In genomic region chr19:46309651-46310305, GRCm38 (mm10) we compare ENCODE assay signal across 11 mouse cellular contexts. TPM values are rescaled to one million over a fixed set of nuclear protein-coding genes. Genes with fewer than 3 reads are reported as not detected.
DNase-seq lines count a peak whose midpoint lies in the region; ATAC-seq and TF ChIP-seq lines count a peak whose summit lies in the region.
"Had no signal": no experiment of that assay in that cellular context is flagged by ENCODE, and none has a peak within 500 bp of the region (broad histone marks: within the 10 kb centered on the region; RNA-seq: fewer than 3 reads in every experiment).

No protein-coding gene starts in this region.

- no peak overlapping the region for H3K9ac ChIP-seq in heart, embryonic 11.5 days (ENCODE audit: low read depth, low read length)
- no peak overlapping the region for H3K9ac ChIP-seq in midbrain, embryonic 13.5 days (replicated peaks)
- no peak overlapping the region for H3K9ac ChIP-seq in midbrain, embryonic 15.5 days

- H3K27me3 ChIP-seq in heart, embryonic 11.5 days (ENCODE audit: control insufficient read depth, insufficient read depth, low read length), result peaks cover 55% of the 10 kb centered on the region
- peaks cover 69% of the 10 kb centered on the region for H3K27me3 ChIP-seq in midbrain, embryonic 13.5 days
- H3K27me3 ChIP-seq in midbrain, embryonic 15.5 days (replicated peaks), result peaks cover 41% of the 10 kb centered on the region
- no peaks in the 10 kb centered on the region for H3K27me3 ChIP-seq in G1E (ENCODE audit: insufficient read depth, low read length)
- H3K27me3 ChIP-seq: CH12.LX had no signal

- H3K4me3 ChIP-seq in heart, embryonic 11.5 days (ENCODE audit: low read depth, low read length), result no peak overlapping the region
- H3K4me3 ChIP-seq in midbrain, embryonic 13.5 days (replicated peaks), result no peak overlapping the region
- H3K4me3 ChIP-seq in midbrain, embryonic 15.5 days, result no peak overlapping the region
- H3K4me3 ChIP-seq in G1E (ENCODE audit: low read depth, low read length), result peak overlapping the region; percentile 44; the same call in 1 of the 2 replicates

- H3K27ac ChIP-seq in heart, embryonic 11.5 days (ENCODE audit: low read depth, low read length), result no peak overlapping the region
- H3K27ac ChIP-seq in midbrain, embryonic 13.5 days, result no peak overlapping the region
- H3K27ac ChIP-seq in midbrain, embryonic 15.5 days, result no peak overlapping the region
- H3K27ac ChIP-seq: heart, embryonic 13.5 days; liver, embryonic 14.5 days had no signal

- H3K36me3 ChIP-seq in heart, embryonic 11.5 days (ENCODE audit: control insufficient read depth, insufficient read depth, low read length), result peaks cover 5% of the 10 kb centered on the region; the same call in 1 of the 2 replicates
- H3K36me3 ChIP-seq in midbrain, embryonic 13.5 days, result peaks cover 41% of the 10 kb centered on the region
- H3K36me3 ChIP-seq in midbrain, embryonic 15.5 days (replicated peaks), result peaks cover 10% of the 10 kb centered on the region
- H3K36me3 ChIP-seq in G1E (replicated peaks), result peaks cover 75% of the 10 kb centered on the region

- 73% methylated on average over 21 of the region's 21 CpGs for WGBS in heart, embryonic 11.5 days (ENCODE audit: insufficient replicate concordance)
- WGBS in midbrain, embryonic 13.5 days, result 81% methylated on average over 21 of the region's 21 CpGs
- WGBS in midbrain, embryonic 15.5 days, result 82% methylated on average over 21 of the region's 21 CpGs

- H3K4me1 ChIP-seq in heart, embryonic 11.5 days (ENCODE audit: control insufficient read depth, insufficient read depth, low read length), result peaks cover 28% of the 10 kb centered on the region
- H3K4me1 ChIP-seq in midbrain, embryonic 13.5 days (replicated peaks), result peaks cover 25% of the 10 kb centered on the region
- H3K4me1 ChIP-seq in midbrain, embryonic 15.5 days, result peaks cover 28% of the 10 kb centered on the region
- peaks cover 71% of the 10 kb centered on the region for H3K4me1 ChIP-seq in G1E (ENCODE audit: insufficient read depth, low read depth, low read length)

- TF ChIP-seq CTCF in G1E (IDR thresholded peaks at IDR 0.05; ENCODE audit: low read depth, low read length), result no peak

- no peak for ATAC-seq in heart, embryonic 11.5 days (replicated peaks; ENCODE audit: insufficient number of reproducible peaks, low FRiP score, low TSS enrichment)
- no peak for ATAC-seq in midbrain, embryonic 13.5 days
- no peak; the same call in 1 of the 2 replicates for ATAC-seq in midbrain, embryonic 15.5 days (replicated peaks)
- ATAC-seq in G1E (ENCODE audit: extremely low read depth, insufficient number of reproducible peaks, low FRiP score, poor library complexity, severe bottlenecking), result no peak

- DNase-seq in heart, adult 11 months, result peak; percentile 91
- DNase-seq in G1E (ENCODE audit: low spot score), result no peak
- DNase-seq in cerebellum, postnatal 25 days, result peak; percentile 23 to 33
- DNase-seq in embryo, embryonic 9.5 days (ENCODE audit: extremely low spot score), result no peak
- DNase-seq in adipocyte (ENCODE audit: low spot score), result no peak

- H3K9me3 ChIP-seq in heart, embryonic 11.5 days (replicated peaks; ENCODE audit: control insufficient read depth, low read length), result no peaks in the 10 kb centered on the region
- H3K9me3 ChIP-seq in midbrain, embryonic 13.5 days, result no peaks in the 10 kb centered on the region
- H3K9me3 ChIP-seq in midbrain, embryonic 15.5 days, result no peaks in the 10 kb centered on the region
- H3K9me3 ChIP-seq in G1E (replicated peaks), result no peaks in the 10 kb centered on the region
- H3K9me3 ChIP-seq: heart, embryonic 13.5 days had no signal

- H3K4me2 ChIP-seq in heart, embryonic 11.5 days, result no peak overlapping the region
- peak overlapping the region; percentile 80; the same call in 1 of the 2 replicates for H3K4me2 ChIP-seq in midbrain, embryonic 13.5 days (replicated peaks)
- H3K4me2 ChIP-seq in midbrain, embryonic 15.5 days, result no peak overlapping the region

RNA-seq across cellular contexts. Expression of gene Nfkb2, which starts 5.7 kb away (rescaled TPM):
- polyA plus RNA-seq in heart, embryonic 11.5 days (2014; fragmentation: Nextera tagmentation; extraction: Ambion mirVana), result 6.8 and 7.3 TPM in 2 replicates
- 1.8 and 2.3 TPM in 2 replicates for polyA plus RNA-seq in midbrain, embryonic 13.5 days (2015; fragmentation: Nextera tagmentation; extraction: Ambion mirVana)
- polyA plus RNA-seq in midbrain, embryonic 15.5 days (2015; fragmentation: Nextera tagmentation; extraction: Ambion mirVana), result 2.3 and 2.7 TPM in 2 replicates
- total RNA-seq in G1E (2014; fragmentation: Nextera tagmentation) (11.3 and 12.6 TPM in 2 replicates), G1E (2017) (9.7 and 12.5 TPM in 2 replicates)
- 40.4 and 40.8 TPM in 2 replicates for polyA plus RNA-seq in G1E (2012)

RNA-seq across cellular contexts. Expression of gene Psd, which starts 17.2 kb away (rescaled TPM):
- 8.8 and 9.1 TPM in 2 replicates for polyA plus RNA-seq in heart, embryonic 11.5 days (2014; fragmentation: Nextera tagmentation; extraction: Ambion mirVana)
- 61.7 and 69.0 TPM in 2 replicates for polyA plus RNA-seq in midbrain, embryonic 13.5 days (2015; fragmentation: Nextera tagmentation; extraction: Ambion mirVana)
- polyA plus RNA-seq in midbrain, embryonic 15.5 days (2015; fragmentation: Nextera tagmentation; extraction: Ambion mirVana), result 146 and 148 TPM in 2 replicates
- 1.6 TPM in 1 of 2 replicates, not detected in the other for total RNA-seq in G1E (2014; fragmentation: Nextera tagmentation)
- total RNA-seq in G1E (2017), result 0.23 and 1.1 TPM in 2 replicates
- polyA plus RNA-seq in G1E (2012), result 0.41 and 0.74 TPM in 2 replicates

RNA-seq across cellular contexts. Expression of gene Fbxl15, which starts 18.2 kb away (rescaled TPM):
- 9.6 and 9.7 TPM in 2 replicates for polyA plus RNA-seq in heart, embryonic 11.5 days (2014; fragmentation: Nextera tagmentation; extraction: Ambion mirVana)
- 40.8 and 44.2 TPM in 2 replicates for polyA plus RNA-seq in midbrain, embryonic 13.5 days (2015; fragmentation: Nextera tagmentation; extraction: Ambion mirVana)
- 48.2 and 54.8 TPM in 2 replicates for polyA plus RNA-seq in midbrain, embryonic 15.5 days (2015; fragmentation: Nextera tagmentation; extraction: Ambion mirVana)
- 2.0 and 2.2 TPM in 2 replicates for total RNA-seq in G1E (2014; fragmentation: Nextera tagmentation)
- total RNA-seq in G1E (2017), result 2.5 and 3.8 TPM in 2 replicates
- polyA plus RNA-seq in G1E (2012), result 15.2 and 16.5 TPM in 2 replicates

RNA-seq across cellular contexts. Expression of gene Cuedc2, which starts 28.7 kb away (rescaled TPM):
- 124 and 139 TPM in 2 replicates for polyA plus RNA-seq in heart, embryonic 11.5 days (2014; fragmentation: Nextera tagmentation; extraction: Ambion mirVana)
- 290 TPM in 2 replicates for polyA plus RNA-seq in midbrain, embryonic 13.5 days (2015; fragmentation: Nextera tagmentation; extraction: Ambion mirVana)
- polyA plus RNA-seq in midbrain, embryonic 15.5 days (2015; fragmentation: Nextera tagmentation; extraction: Ambion mirVana), result 340 and 347 TPM in 2 replicates
- total RNA-seq in G1E (2014; fragmentation: Nextera tagmentation) (39.2 and 73.6 TPM in 2 replicates), G1E (2017) (142 and 148 TPM in 2 replicates)
- 124 and 147 TPM in 2 replicates for polyA plus RNA-seq in G1E (2012)

RNA-seq across cellular contexts. Expression of gene Mfsd13a, which starts 31.1 kb away (rescaled TPM):
- polyA plus RNA-seq in heart, embryonic 11.5 days (2014; fragmentation: Nextera tagmentation; extraction: Ambion mirVana), result 3.1 and 4.0 TPM in 2 replicates
- polyA plus RNA-seq in midbrain, embryonic 13.5 days (2015; fragmentation: Nextera tagmentation; extraction: Ambion mirVana), result 7.8 and 9.2 TPM in 2 replicates
- 11.1 and 11.7 TPM in 2 replicates for polyA plus RNA-seq in midbrain, embryonic 15.5 days (2015; fragmentation: Nextera tagmentation; extraction: Ambion mirVana)
- not detected in 2 replicates for total RNA-seq in G1E (2014; fragmentation: Nextera tagmentation)
- total RNA-seq in G1E (2017), result not detected in 2 replicates
- polyA plus RNA-seq in G1E (2012), result 0.08 and 0.20 TPM in 2 replicates

Comparison
In these comparisons a context has a peak if more than half of its experiments do, and no peak if none do; other contexts are left out.
1. DNase-seq: peak in heart, adult 11 months (single experiment) and cerebellum, postnatal 25 days (2 of 2); none in G1E (single experiment), embryo, embryonic 9.5 days (single experiment) and adipocyte (single experiment).